Mouse (Mus musculus): Measurements from ENCODE around the gene Vmn1r57. TPM values are rescaled to one million over a fixed set of nuclear protein-coding genes. Genes with fewer than 3 reads are reported as not detected.

The Vmn1r57 gene
- not detected for polyA plus RNA-seq (2014; fragmentation: Illumina TruSeq; extraction: RNeasy Lipid Tissue Mini Kit (QIAGEN cat#74804); ENCODE audit: insufficient read depth, low read depth, low replicate concordance)

GRCm38 (mm10) chr7:5218193-5218592 is at the start of gene Vmn1r57:
Gene Vmn1r57, plus strand, starts transcription at chr7:5218493.

GRCm38 (mm10) chr7:5196647-5197046 is 21.6 kb upstream of the Vmn1r57 start, which contains the start of gene Vmn1r56:
Gene Vmn1r56, minus strand, starts transcription at chr7:5196747.

Other genes starting within 250 kb of the Vmn1r57 start
- gene Sbk3, start 247.3 kb upstream of the Vmn1r57 start, polyA plus RNA-seq (2014; fragmentation: Illumina TruSeq; extraction: RNeasy Lipid Tissue Mini Kit (QIAGEN cat#74804); ENCODE audit: insufficient read depth, low read depth, low replicate concordance) = 4.7 TPM
- gene Zfp579, start 222.3 kb upstream of the Vmn1r57 start, polyA plus RNA-seq (2014; fragmentation: Illumina TruSeq; extraction: RNeasy Lipid Tissue Mini Kit (QIAGEN cat#74804); ENCODE audit: insufficient read depth, low read depth, low replicate concordance) = 23.2 TPM
- 22.7 TPM for gene Zfp524, start 204.1 kb upstream of the Vmn1r57 start, polyA plus RNA-seq (2014; fragmentation: Illumina TruSeq; extraction: RNeasy Lipid Tissue Mini Kit (QIAGEN cat#74804); ENCODE audit: insufficient read depth, low read depth, low replicate concordance)
- 14.4 TPM for gene Fiz1, start 203.8 kb upstream of the Vmn1r57 start, polyA plus RNA-seq (2014; fragmentation: Illumina TruSeq; extraction: RNeasy Lipid Tissue Mini Kit (QIAGEN cat#74804); ENCODE audit: insufficient read depth, low read depth, low replicate concordance)
- gene Gm44973, start 203.0 kb upstream of the Vmn1r57 start, polyA plus RNA-seq (2014; fragmentation: Illumina TruSeq; extraction: RNeasy Lipid Tissue Mini Kit (QIAGEN cat#74804); ENCODE audit: insufficient read depth, low read depth, low replicate concordance) = not detected
- gene Zfp865, start 198.1 kb upstream of the Vmn1r57 start, polyA plus RNA-seq (2014; fragmentation: Illumina TruSeq; extraction: RNeasy Lipid Tissue Mini Kit (QIAGEN cat#74804); ENCODE audit: insufficient read depth, low read depth, low replicate concordance) = 8.2 TPM
- gene Ccdc106, start 197.9 kb upstream of the Vmn1r57 start, polyA plus RNA-seq (2014; fragmentation: Illumina TruSeq; extraction: RNeasy Lipid Tissue Mini Kit (QIAGEN cat#74804); ENCODE audit: insufficient read depth, low read depth, low replicate concordance) = not detected
- not detected for gene 4632433K11Rik, start 184.4 kb upstream of the Vmn1r57 start, polyA plus RNA-seq (2014; fragmentation: Illumina TruSeq; extraction: RNeasy Lipid Tissue Mini Kit (QIAGEN cat#74804); ENCODE audit: insufficient read depth, low read depth, low replicate concordance)
- 2.8 TPM for gene Zfp784, start 180.0 kb upstream of the Vmn1r57 start, polyA plus RNA-seq (2014; fragmentation: Illumina TruSeq; extraction: RNeasy Lipid Tissue Mini Kit (QIAGEN cat#74804); ENCODE audit: insufficient read depth, low read depth, low replicate concordance)
- gene Zfp580, start 167.0 kb upstream of the Vmn1r57 start, polyA plus RNA-seq (2014; fragmentation: Illumina TruSeq; extraction: RNeasy Lipid Tissue Mini Kit (QIAGEN cat#74804); ENCODE audit: insufficient read depth, low read depth, low replicate concordance) = 7.2 TPM
- 96.1 TPM for gene U2af2, start 156.3 kb upstream of the Vmn1r57 start, polyA plus RNA-seq (2014; fragmentation: Illumina TruSeq; extraction: RNeasy Lipid Tissue Mini Kit (QIAGEN cat#74804); ENCODE audit: insufficient read depth, low read depth, low replicate concordance)
- 61.0 TPM for gene Epn1, start 138.3 kb upstream of the Vmn1r57 start, polyA plus RNA-seq (2014; fragmentation: Illumina TruSeq; extraction: RNeasy Lipid Tissue Mini Kit (QIAGEN cat#74804); ENCODE audit: insufficient read depth, low read depth, low replicate concordance)
- not detected for gene Rfpl4, start 101.5 kb upstream of the Vmn1r57 start, polyA plus RNA-seq (2014; fragmentation: Illumina TruSeq; extraction: RNeasy Lipid Tissue Mini Kit (QIAGEN cat#74804); ENCODE audit: insufficient read depth, low read depth, low replicate concordance)
- 0.49 TPM for gene Rasl2-9, start 92.5 kb upstream of the Vmn1r57 start, polyA plus RNA-seq (2014; fragmentation: Illumina TruSeq; extraction: RNeasy Lipid Tissue Mini Kit (QIAGEN cat#74804); ENCODE audit: insufficient read depth, low read depth, low replicate concordance)
- not detected for gene Vmn1r55, start 68.8 kb upstream of the Vmn1r57 start, polyA plus RNA-seq (2014; fragmentation: Illumina TruSeq; extraction: RNeasy Lipid Tissue Mini Kit (QIAGEN cat#74804); ENCODE audit: insufficient read depth, low read depth, low replicate concordance)
- not detected for gene Vmn1r56, start 21.7 kb upstream of the Vmn1r57 start, polyA plus RNA-seq (2014; fragmentation: Illumina TruSeq; extraction: RNeasy Lipid Tissue Mini Kit (QIAGEN cat#74804); ENCODE audit: insufficient read depth, low read depth, low replicate concordance)
- gene Gm5065, start 132.0 kb downstream of the Vmn1r57 start, polyA plus RNA-seq (2014; fragmentation: Illumina TruSeq; extraction: RNeasy Lipid Tissue Mini Kit (QIAGEN cat#74804); ENCODE audit: insufficient read depth, low read depth, low replicate concordance) = not detected
- not detected for gene Nlrp2, start 132.5 kb downstream of the Vmn1r57 start, polyA plus RNA-seq (2014; fragmentation: Illumina TruSeq; extraction: RNeasy Lipid Tissue Mini Kit (QIAGEN cat#74804); ENCODE audit: insufficient read depth, low read depth, low replicate concordance)
- not detected for gene Vmn1r58, start 194.9 kb downstream of the Vmn1r57 start, polyA plus RNA-seq (2014; fragmentation: Illumina TruSeq; extraction: RNeasy Lipid Tissue Mini Kit (QIAGEN cat#74804); ENCODE audit: insufficient read depth, low read depth, low replicate concordance)
- gene Vmn1r59, start 238.3 kb downstream of the Vmn1r57 start, polyA plus RNA-seq (2014; fragmentation: Illumina TruSeq; extraction: RNeasy Lipid Tissue Mini Kit (QIAGEN cat#74804); ENCODE audit: insufficient read depth, low read depth, low replicate concordance) = not detected

All from lung, adult 10 weeks (tissue).